Mouse (Mus musculus): ENCODE data around the gene Sema3b.

- no peak for TF ChIP-seq CTCF (IDR thresholded peaks at IDR 0.05; ENCODE audit: low read depth)
- no peak for TF ChIP-seq EP300 (IDR thresholded peaks at IDR 0.05; ENCODE audit: low read depth)
Measured at GRCm38 (mm10) chr9:107608741-107609432, at the start of gene Sema3b.

Measured in liver, embryonic 14.5 days (tissue).